Mouse (Mus musculus) kidney, adult 9 months (tissue): ENCODE results near the gene Dis3l.

ENCODE experiments used
- DNase-seq: peaks from one replicate; pipeline ENCODE4 v3.0.0; 2022

Gene Dis3l

GRCm38 (mm10) chr9:64341254-64341566 lies at the start of gene Dis3l:
Gene Dis3l (minus strand): TSS chr9:64341288.
- DNase-seq, result no peak

- no peak for DNase-seq
Measured at GRCm38 (mm10) chr9:64389576-64390292, 48.6 kb upstream of the Dis3l start.

GRCm38 (mm10) chr9:64386466-64387211 lies 45.6 kb upstream of the Dis3l start:
- DNase-seq, result no peak

GRCm38 (mm10) chr9:64385511-64386465 lies 44.7 kb upstream of the Dis3l start, which contains the start of gene Megf11:
Gene Megf11 (plus strand): TSS chr9:64385626.
- DNase-seq, result no peak

- no peak for DNase-seq
Measured at GRCm38 (mm10) chr9:64383021-64383788, 42.1 kb upstream of the Dis3l start.

- DNase-seq, result peak; percentile 46
Measured at GRCm38 (mm10) chr9:64376380-64376779, 35.3 kb upstream of the Dis3l start.

- DNase-seq, result no peak
Measured at GRCm38 (mm10) chr9:64371305-64371819, 30.3 kb upstream of the Dis3l start.

GRCm38 (mm10) chr9:64369871-64370270 lies 28.8 kb upstream of the Dis3l start:
- DNase-seq, result no peak

- DNase-seq, result no peak
Measured at GRCm38 (mm10) chr9:64361231-64361950, 20.3 kb upstream of the Dis3l start.

- no peak for DNase-seq
Measured at GRCm38 (mm10) chr9:64355627-64356026, 14.5 kb upstream of the Dis3l start.

- no peak for DNase-seq
Measured at GRCm38 (mm10) chr9:64351191-64351590, 10.1 kb upstream of the Dis3l start.

- no peak for DNase-seq
Measured at GRCm38 (mm10) chr9:64349490-64349889, 8.4 kb upstream of the Dis3l start.

GRCm38 (mm10) chr9:64347377-64347776 lies 6.3 kb upstream of the Dis3l start:
- DNase-seq, result no peak

GRCm38 (mm10) chr9:64345931-64346330 lies 4.8 kb upstream of the Dis3l start:
- DNase-seq, result no peak

- no peak for DNase-seq
Measured at GRCm38 (mm10) chr9:64343656-64344055, 2.6 kb upstream of the Dis3l start.

- DNase-seq, result no peak
Measured at GRCm38 (mm10) chr9:64341671-64342070, 583 bp upstream of the Dis3l start.

- peak; percentile 71 for DNase-seq
Measured at GRCm38 (mm10) chr9:64340351-64341253, 486 bp downstream of the Dis3l start.

- DNase-seq, result peak; percentile 13
Measured at GRCm38 (mm10) chr9:64339361-64339760, 1.7 kb downstream of the Dis3l start.

- DNase-seq, result no peak
Measured at GRCm38 (mm10) chr9:64335825-64336224, 5.3 kb downstream of the Dis3l start.

GRCm38 (mm10) chr9:64323976-64324375 lies 17.1 kb downstream of the Dis3l start:
- DNase-seq, result no peak
